Mouse (Mus musculus): ENCODE results near the gene Per2. TPM values are rescaled to one million over a fixed set of nuclear protein-coding genes. Genes with fewer than 3 reads are reported as not detected.
"Not testable (repeated sequence)": the region's sequence is repeated elsewhere in the genome, so short reads cannot be mapped to it uniquely, and the experiment has no call there.

Gene Per2
- polyA plus RNA-seq, 1 experiment from 2014 or later = 3.7 TPM

DNA sequence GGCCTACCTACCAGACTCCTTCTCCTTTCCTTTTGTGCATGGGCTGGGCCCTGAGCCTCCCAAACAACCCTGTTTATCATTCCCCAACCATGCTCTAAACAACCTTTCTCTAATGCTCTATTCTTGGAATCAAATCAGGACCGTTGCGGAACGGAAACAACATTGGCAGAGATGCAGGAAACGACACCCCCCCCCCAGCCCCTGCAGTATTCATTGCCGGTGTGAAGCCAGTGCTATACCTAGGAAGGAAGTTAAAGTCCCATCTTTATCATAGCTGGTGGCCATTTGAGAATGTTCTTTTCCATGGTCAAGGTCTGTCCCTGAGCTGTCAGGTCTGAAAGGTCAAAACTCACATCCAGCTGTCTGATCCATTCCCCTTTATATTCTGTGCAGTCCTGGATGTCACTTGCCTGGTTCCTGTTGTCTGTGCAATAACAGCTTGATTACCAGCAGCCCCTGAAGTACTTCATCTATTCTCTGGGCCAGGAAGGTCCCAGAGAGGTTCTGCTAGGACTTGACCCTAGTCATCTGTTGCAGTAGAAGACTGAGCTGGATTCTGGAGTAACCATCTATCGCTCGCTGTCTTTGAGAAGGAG is 23.6 kb upstream of the Per2 start:
- Histone ChIP-seq H3K9me3 (no peaks in the 10 kb centered on the region), H3K4me1 (no peaks in the 10 kb centered on the region), H3K27ac (no peak overlapping the region), H3K27me3 (no peaks in the 10 kb centered on the region), H3K36me3 (no peaks in the 10 kb centered on the region), H3K9ac (no peak overlapping the region), H3K4me2 (no peak overlapping the region), H3K4me3 (no peak overlapping the region)
- 60% methylated on average over 7 of the region's 7 CpGs for WGBS
- ATAC-seq (ENCODE audit: insufficient number of reproducible peaks, low FRiP score, low TSS enrichment, low read depth) = no peak

DNA sequence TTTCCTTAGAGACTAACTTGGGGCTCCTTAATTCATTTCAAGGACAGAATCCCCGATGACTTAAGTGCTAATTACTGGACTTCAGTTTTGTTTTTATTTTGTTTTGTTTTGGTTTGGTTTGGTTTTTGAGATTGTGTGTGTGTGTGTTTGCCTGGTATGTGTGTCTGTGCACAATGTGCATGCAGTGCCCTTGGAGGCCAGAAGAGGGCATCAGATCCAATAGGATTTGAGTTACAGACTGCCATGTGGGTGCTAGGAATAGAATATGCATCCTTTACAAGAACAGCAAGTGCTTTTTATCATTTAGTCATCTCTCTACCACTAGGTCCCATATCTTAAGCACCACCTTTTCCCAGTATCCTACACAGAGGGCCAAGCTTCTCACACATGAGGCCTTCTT is 19.8 kb upstream of the Per2 start:
- ATAC-seq (ENCODE audit: insufficient number of reproducible peaks, low FRiP score, low TSS enrichment, low read depth) = no peak
- Histone ChIP-seq H3K4me1 (no peaks in the 10 kb centered on the region), H3K27me3 (no peaks in the 10 kb centered on the region), H3K9me3 (no peaks in the 10 kb centered on the region), H3K4me3 (no peak overlapping the region), H3K36me3 (no peaks in the 10 kb centered on the region), H3K9ac (no peak overlapping the region), H3K27ac (no peak overlapping the region), H3K4me2 (no peak overlapping the region)
- 89% methylated on average over 1 of the region's 1 CpGs for WGBS

DNA sequence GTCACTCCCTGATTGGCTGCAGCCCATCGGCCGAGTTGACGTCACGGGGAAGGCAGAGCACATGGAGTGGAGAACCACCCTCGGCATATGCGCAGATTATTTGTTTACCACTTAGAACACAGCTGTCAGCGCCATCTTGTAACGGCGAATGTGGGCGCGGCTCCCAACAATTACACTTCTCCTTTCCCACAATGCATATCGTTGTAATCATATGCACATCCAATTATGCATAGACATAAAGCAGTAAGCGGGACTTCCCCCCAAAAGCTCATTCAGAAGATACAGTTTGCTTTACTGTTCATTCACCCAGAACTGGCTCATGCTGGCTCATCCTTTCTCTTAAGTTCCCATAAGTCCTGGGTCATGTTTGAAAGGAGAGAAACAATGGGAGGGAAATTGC is 19.0 kb upstream of the Per2 start:
- not testable (repeated sequence) for ATAC-seq (ENCODE audit: insufficient number of reproducible peaks, low FRiP score, low TSS enrichment, low read depth); H3K4me1 ChIP-seq; H3K9ac ChIP-seq; H3K27ac ChIP-seq; H3K9me3 ChIP-seq; H3K36me3 ChIP-seq; H3K27me3 ChIP-seq; H3K4me2 ChIP-seq; H3K4me3 ChIP-seq
- 98% methylated on average over 12 of the region's 13 CpGs for WGBS

DNA sequence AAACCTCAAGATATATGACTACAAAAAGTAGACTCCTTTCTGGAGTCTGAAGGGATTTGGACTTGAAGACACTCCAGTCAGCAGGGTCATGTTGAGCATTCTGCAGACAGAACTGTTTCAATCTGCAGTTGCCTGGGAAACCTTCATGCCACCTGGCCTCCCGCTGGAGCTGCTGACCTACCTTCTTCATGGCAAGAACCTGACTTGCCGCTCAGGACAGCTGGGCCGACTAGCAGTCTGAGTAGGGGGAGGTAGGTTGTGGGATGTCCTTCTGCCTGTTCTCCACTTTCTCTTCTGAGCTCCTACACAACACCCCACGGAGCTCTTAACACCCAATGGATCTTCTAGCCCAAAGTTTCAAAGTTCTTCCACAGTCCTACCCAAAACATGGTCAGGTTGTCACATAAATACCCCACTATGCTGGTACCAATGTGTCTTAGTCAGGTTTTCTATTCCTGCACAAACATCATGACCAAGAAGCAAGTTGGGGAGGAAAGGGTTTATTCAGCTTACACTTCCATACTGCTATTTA is 10.8 kb upstream of the Per2 start:
- Histone ChIP-seq H3K4me3 (no peak overlapping the region), H3K4me2 (no peak overlapping the region), H3K9me3 (no peaks in the 10 kb centered on the region), H3K9ac (no peak overlapping the region), H3K27ac (no peak overlapping the region), H3K27me3 (no peaks in the 10 kb centered on the region), H3K4me1 (peaks cover 4% of the 10 kb centered on the region; the same call in 1 of the 2 replicates), H3K36me3 (no peaks in the 10 kb centered on the region)
- ATAC-seq (ENCODE audit: insufficient number of reproducible peaks, low FRiP score, low TSS enrichment, low read depth) = no peak
- WGBS = 87% methylated on average over 4 of the region's 4 CpGs

DNA sequence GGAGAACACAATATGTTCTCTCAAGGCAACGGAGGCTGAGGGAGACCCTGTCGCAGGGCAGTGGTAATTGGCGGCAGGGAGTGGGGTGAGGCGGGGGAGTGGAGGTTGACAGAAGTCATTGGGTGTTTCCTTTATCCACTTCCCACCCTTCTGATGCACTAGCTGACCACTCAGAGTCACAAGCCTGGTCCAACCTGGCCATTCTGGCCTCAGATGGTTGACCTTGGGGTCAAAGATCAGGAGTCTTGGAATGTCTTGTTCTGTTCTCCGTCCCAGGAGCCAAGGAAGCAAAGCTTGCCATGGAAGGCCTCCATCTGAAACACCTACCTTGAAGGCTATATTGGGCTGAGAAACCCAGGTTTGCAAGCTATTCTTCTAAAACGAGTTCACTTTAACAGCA is 7.1 kb upstream of the Per2 start:
- Histone ChIP-seq H3K27me3 (no peaks in the 10 kb centered on the region), H3K4me1 (peaks cover 5% of the 10 kb centered on the region; the same call in 1 of the 2 replicates), H3K9ac (no peak overlapping the region), H3K4me2 (no peak overlapping the region), H3K4me3 (no peak overlapping the region), H3K9me3 (no peaks in the 10 kb centered on the region), H3K27ac (no peak overlapping the region), H3K36me3 (no peaks in the 10 kb centered on the region)
- ATAC-seq (ENCODE audit: insufficient number of reproducible peaks, low FRiP score, low TSS enrichment, low read depth) = no peak
- 88% methylated on average over 6 of the region's 6 CpGs for WGBS

DNA sequence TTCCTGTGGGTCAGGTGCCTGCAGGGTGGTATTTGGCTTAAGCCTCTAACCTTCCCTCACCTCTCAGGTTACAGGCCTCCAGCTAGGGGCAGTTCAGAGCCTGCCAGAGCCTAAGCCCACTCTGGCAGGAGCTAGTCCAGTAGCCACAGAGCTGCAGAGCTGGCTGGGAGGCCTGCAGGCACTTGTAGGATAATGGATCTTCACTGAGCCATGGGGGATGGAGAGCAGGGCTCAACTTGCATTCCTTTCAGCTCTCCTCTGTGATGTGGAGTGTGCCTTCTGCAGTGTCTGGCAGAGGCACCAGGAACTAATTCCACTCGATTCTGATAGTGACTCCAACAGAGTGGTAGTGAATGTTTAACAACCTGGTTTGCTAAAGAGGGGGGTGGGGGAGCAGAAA is 6.1 kb upstream of the Per2 start:
- no peaks in the 10 kb centered on the region for H3K27me3 ChIP-seq
- no peak overlapping the region for H3K4me3 ChIP-seq
- no peak overlapping the region for H3K4me2 ChIP-seq
- no peak overlapping the region for H3K27ac ChIP-seq
- no peaks in the 10 kb centered on the region for H3K9me3 ChIP-seq
- H3K36me3 ChIP-seq = no peaks in the 10 kb centered on the region
- H3K4me1 ChIP-seq = peaks cover 5% of the 10 kb centered on the region; the same call in 1 of the 2 replicates
- no peak for ATAC-seq (ENCODE audit: insufficient number of reproducible peaks, low FRiP score, low TSS enrichment, low read depth)
- H3K9ac ChIP-seq = no peak overlapping the region
- 6% methylated on average over 1 of the region's 1 CpGs for WGBS

DNA sequence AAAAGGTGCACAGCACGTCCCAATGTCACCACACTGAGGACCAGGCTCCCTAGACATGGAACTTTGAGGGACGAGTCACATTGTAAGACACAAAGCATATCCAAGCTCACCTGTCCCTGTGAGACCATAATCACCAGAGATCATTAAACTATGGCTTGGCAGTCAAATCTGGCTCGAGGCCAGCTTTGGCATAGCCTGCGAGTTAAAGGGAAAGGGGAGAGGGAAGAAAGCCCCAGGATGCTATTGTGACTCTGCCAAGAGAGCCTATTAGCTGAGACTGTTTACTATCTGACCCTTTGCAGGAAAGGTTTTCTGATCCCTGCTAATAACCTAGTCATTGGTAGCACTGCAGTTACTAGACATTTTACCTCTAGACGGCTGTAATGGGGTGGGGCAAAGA is 5.3 kb upstream of the Per2 start:
- ATAC-seq (ENCODE audit: insufficient number of reproducible peaks, low FRiP score, low TSS enrichment, low read depth) = no peak
- WGBS = 30% methylated on average over 5 of the region's 5 CpGs

DNA sequence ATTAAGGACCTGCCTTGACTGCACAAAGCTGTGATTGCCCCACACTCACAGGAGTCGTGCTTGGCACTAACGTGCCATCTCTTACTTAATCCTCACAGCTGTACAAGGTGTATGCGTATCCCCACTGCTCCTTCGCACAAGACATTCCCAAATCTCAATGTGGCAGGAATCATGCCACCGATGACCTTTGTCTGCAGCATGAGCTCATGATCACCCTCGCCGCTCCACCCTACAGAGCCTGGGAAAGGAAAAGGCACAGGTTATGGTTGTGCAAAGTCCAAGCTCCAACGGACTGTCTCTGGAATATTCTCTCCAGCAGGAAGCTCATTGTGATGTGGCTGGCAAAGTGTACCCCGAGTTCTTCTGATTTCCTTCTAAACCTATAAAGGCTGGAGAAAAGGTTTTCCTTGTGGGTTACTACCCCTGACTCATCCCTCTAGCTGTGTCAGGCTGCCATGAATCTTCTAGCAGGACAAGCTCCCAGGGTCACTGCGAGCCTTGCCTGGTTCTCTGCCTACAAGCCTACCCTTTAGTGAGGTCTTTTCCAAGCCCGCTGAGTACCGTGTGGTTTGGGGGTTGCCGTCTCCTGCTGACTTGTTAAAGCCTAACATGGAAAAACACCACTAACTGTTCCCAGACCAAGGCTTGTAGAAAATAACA is 4.3 kb upstream of the Per2 start:
- H3K9me3 ChIP-seq = no peaks in the 10 kb centered on the region

More for the DNA sequence above, 5.3 kb upstream of the Per2 start:
- H3K4me1 ChIP-seq = peaks cover 11% of the 10 kb centered on the region
- no peaks in the 10 kb centered on the region for H3K27me3 ChIP-seq
- no peak overlapping the region for H3K4me2 ChIP-seq
- no peaks in the 10 kb centered on the region for H3K9me3 ChIP-seq
- H3K36me3 ChIP-seq = no peaks in the 10 kb centered on the region
- no peak overlapping the region for H3K9ac ChIP-seq
- no peak overlapping the region for H3K27ac ChIP-seq
- H3K4me3 ChIP-seq = no peak overlapping the region

DNA sequence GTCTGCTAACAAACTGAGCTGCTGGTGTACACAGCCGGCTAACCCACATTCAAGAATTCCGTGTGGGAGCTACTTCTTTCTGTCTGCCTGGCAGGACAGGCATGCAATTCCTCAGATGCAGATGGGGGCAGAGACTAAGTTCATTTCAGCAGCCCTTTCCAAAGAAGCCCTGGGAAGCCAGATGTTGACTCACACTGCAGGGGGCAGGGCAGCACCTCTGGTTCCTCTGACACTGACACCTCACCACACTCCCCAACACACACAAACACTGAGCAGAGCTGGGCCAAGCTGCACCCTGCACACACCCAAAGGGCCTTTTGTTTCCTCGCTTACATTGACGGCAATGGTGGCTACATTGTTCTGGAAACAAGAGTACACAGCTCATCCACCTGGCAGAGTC is 1.4 kb upstream of the Per2 start:
- H3K36me3 ChIP-seq = no peaks in the 10 kb centered on the region
- WGBS = 41% methylated on average over 4 of the region's 4 CpGs
- ATAC-seq (ENCODE audit: insufficient number of reproducible peaks, low FRiP score, low TSS enrichment, low read depth) = no peak

More for the DNA sequence above, 4.3 kb upstream of the Per2 start:
- H3K27me3 ChIP-seq = no peaks in the 10 kb centered on the region
- no peak overlapping the region for H3K27ac ChIP-seq
- H3K4me2 ChIP-seq = no peak overlapping the region
- no peaks in the 10 kb centered on the region for H3K36me3 ChIP-seq
- no peak overlapping the region for H3K9ac ChIP-seq
- 79% methylated on average over 13 of the region's 13 CpGs for WGBS
- ATAC-seq (ENCODE audit: insufficient number of reproducible peaks, low FRiP score, low TSS enrichment, low read depth) = no peak
- H3K4me3 ChIP-seq = no peak overlapping the region
- peaks cover 17% of the 10 kb centered on the region for H3K4me1 ChIP-seq

DNA sequence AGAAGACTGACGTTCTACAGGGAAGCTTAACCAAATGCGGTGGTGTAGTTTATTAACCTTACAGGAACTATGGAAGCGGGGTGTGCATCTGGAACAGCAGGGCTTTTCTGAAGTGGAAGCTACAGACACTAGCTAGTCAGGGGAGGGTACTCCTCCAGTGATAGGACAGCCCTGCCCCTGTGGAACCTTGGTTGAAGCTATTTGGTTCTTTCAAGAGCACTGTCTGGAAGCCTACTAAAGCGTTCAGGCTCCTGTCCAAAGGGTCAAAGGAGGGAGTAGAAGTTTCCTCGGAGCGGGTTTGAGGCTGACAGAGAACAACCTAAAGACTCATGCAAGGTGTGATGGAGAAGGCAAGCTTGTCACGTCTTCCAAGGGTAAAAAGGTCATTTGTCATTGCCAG is 945 bp upstream of the Per2 start:
- H3K27ac ChIP-seq = no peak overlapping the region
- no peaks in the 10 kb centered on the region for H3K9me3 ChIP-seq
- 45% methylated on average over 7 of the region's 7 CpGs for WGBS
- no peak for ATAC-seq (ENCODE audit: insufficient number of reproducible peaks, low FRiP score, low TSS enrichment, low read depth)
- H3K9ac ChIP-seq = no peak overlapping the region
- peak overlapping the region; percentile 86 for H3K4me2 ChIP-seq
- H3K4me1 ChIP-seq = peaks cover 47% of the 10 kb centered on the region
- no peaks in the 10 kb centered on the region for H3K36me3 ChIP-seq
- H3K27me3 ChIP-seq = no peaks in the 10 kb centered on the region
- H3K4me3 ChIP-seq = peak overlapping the region; percentile 93; the same call in 1 of the 2 replicates

More for the DNA sequence above, 1.4 kb upstream of the Per2 start:
- Histone ChIP-seq H3K9ac (no peak overlapping the region), H3K4me3 (no peak overlapping the region), H3K4me2 (no peak overlapping the region), H3K27me3 (no peaks in the 10 kb centered on the region), H3K4me1 (peaks cover 46% of the 10 kb centered on the region), H3K27ac (no peak overlapping the region), H3K9me3 (no peaks in the 10 kb centered on the region)

DNA sequence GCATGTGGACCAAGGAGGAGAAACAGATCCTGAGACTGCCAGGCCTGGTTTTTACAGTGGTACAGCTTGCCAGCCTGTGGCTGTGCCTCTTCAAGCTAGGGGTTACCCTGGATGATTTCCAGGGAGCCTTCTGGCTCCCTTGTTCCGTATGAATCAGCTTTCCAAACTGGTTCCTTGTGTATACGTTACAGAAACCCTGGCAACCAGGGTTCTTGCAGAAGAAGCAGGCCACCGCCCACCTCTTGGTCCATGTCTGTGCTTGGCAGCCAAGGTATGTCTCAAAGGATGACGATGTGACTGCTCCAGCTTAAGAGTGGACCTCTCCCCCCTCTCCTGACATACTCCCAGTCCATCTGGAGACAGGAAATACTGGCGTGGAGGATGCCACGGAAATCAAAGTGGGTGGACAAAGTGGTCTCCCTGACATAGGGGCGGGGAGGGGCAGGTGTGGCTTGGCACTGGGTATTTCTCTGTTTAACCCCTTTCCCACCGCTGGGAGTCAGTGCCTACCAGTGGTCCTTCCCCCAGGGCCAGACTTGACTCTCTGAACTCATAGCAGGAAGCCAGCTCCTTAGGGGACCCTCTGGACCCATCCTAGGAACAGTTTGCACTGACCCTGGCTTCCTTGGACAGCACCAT is 782 bp downstream of the Per2 start:
- peak overlapping the region; percentile 86 for H3K4me2 ChIP-seq
- H3K27me3 ChIP-seq = no peaks in the 10 kb centered on the region
- H3K9ac ChIP-seq = peak overlapping the region; percentile 57
- peaks cover 46% of the 10 kb centered on the region for H3K4me1 ChIP-seq
- ATAC-seq (ENCODE audit: insufficient number of reproducible peaks, low FRiP score, low TSS enrichment, low read depth) = 0 out of 2 replicates have a peak, but pooled peaks have one; percentile 30
- peak overlapping the region; percentile 79 for H3K27ac ChIP-seq
- no peaks in the 10 kb centered on the region for H3K9me3 ChIP-seq
- no peaks in the 10 kb centered on the region for H3K36me3 ChIP-seq
- WGBS = 13% methylated on average over 8 of the region's 8 CpGs
- peak overlapping the region; percentile 93 for H3K4me3 ChIP-seq

DNA sequence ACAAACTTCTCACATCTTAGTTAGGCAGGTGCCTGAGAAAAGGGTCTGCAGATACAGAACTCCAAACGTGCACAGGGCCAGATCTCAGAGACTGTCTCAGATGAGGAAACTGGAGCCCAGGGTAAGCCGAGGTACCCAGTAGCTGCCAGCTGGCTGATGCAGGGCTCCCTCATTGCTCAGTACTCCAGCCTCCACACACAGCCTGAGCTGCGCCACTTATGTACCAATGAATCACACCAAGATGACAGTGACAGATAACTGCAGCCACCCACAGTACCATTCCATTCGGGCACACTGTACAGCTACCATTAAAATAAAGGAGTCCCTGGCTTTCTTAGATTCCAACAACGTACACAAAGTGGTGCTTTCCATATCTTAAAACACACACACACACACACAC is 1.4 kb downstream of the Per2 start:
- WGBS = 53% methylated on average over 5 of the region's 5 CpGs
- H3K36me3 ChIP-seq = no peaks in the 10 kb centered on the region
- H3K4me3 ChIP-seq = no peak overlapping the region
- peaks cover 46% of the 10 kb centered on the region for H3K4me1 ChIP-seq
- no peak overlapping the region for H3K27ac ChIP-seq
- no peak overlapping the region for H3K9ac ChIP-seq
- H3K27me3 ChIP-seq = no peaks in the 10 kb centered on the region
- ATAC-seq (ENCODE audit: insufficient number of reproducible peaks, low FRiP score, low TSS enrichment, low read depth) = no peak
- H3K9me3 ChIP-seq = no peaks in the 10 kb centered on the region
- peak overlapping the region; percentile 86; the same call in 1 of the 2 replicates for H3K4me2 ChIP-seq
